Mouse (Mus musculus) myocyte (in vitro differentiated cells): ENCODE measurements around the gene Aff1. TPM values are rescaled to one million over a fixed set of nuclear protein-coding genes. Genes with fewer than 3 reads are reported as not detected.

Source experiments
- H3K27me3 ChIP-seq: one replicate; pipeline ENCODE4 v1.6.1; 2011; ENCODE audit not compliant: control insufficient read depth, insufficient read depth, insufficient read length
- H3K36me3 ChIP-seq: one replicate; pipeline ENCODE4 v1.6.1; 2011; ENCODE audit not compliant: control insufficient read depth, insufficient read depth
- H3K4me2 ChIP-seq: one replicate; pipeline ENCODE4 v1.6.1; 2011; ENCODE audit warnings: low read depth, control low read depth
- H3K4me3 ChIP-seq: one replicate; pipeline ENCODE4 v1.5.1; 2011; ENCODE audit warnings: mild to moderate bottlenecking, control low read depth, moderate library complexity
- H3K79me2 ChIP-seq: one replicate; pipeline ENCODE4 v1.6.1; 2011; ENCODE audit not compliant: control insufficient read depth, insufficient read depth
- H3ac ChIP-seq: one replicate; pipeline ENCODE4 v1.6.1; 2011; ENCODE audit not compliant: control insufficient read depth, insufficient read length
- CEBPB ChIP-seq: IDR thresholded peaks from 2 replicates; pipeline ENCODE4 v1.6.1; 2011; ENCODE audit warnings: mild to moderate bottlenecking, moderate library complexity; ENCODE audit not compliant: poor library complexity, insufficient read depth, severe bottlenecking
- E2F4 ChIP-seq: IDR thresholded peaks from one replicate; pipeline ENCODE4 v1.6.1; 2011; ENCODE audit warnings: mild to moderate bottlenecking, control low read depth, moderate library complexity; ENCODE audit not compliant: insufficient read depth
- MAX ChIP-seq: IDR thresholded peaks from one replicate; pipeline ENCODE4 v1.6.1; 2011; ENCODE audit warnings: low read depth, mild to moderate bottlenecking, control low read depth
- MYOD1 ChIP-seq, 3 experiments: IDR thresholded peaks; one replicate each; pipeline ENCODE4 v1.6.1; 2011; ENCODE audit warnings: control low read depth in 2 of 3, low read depth in 2 of 3, mild to moderate bottlenecking in 2 of 3, moderate library complexity in 1 of 3; ENCODE audit not compliant: insufficient read length in 2 of 3, control insufficient read depth in 1 of 3
- MYOG ChIP-seq, 3 experiments: IDR thresholded peaks; one replicate each; pipeline ENCODE4 v1.6.1; 2011; ENCODE audit warnings: control low read depth in 2 of 3, low read depth in 2 of 3, mild to moderate bottlenecking in 2 of 3; ENCODE audit not compliant: insufficient read length in 2 of 3, control insufficient read depth in 1 of 3, insufficient read depth in 1 of 3
- POLR2A ChIP-seq: IDR thresholded peaks from one replicate; pipeline ENCODE4 v1.6.1; 2011; ENCODE audit warnings: low read depth, mild to moderate bottlenecking, control low read depth, moderate library complexity; ENCODE audit not compliant: insufficient read length
- POLR2AphosphoS2 ChIP-seq: IDR thresholded peaks from one replicate; pipeline ENCODE4 v1.6.1; 2011; ENCODE audit warnings: low read depth, control low read depth; ENCODE audit not compliant: insufficient read length
- REST ChIP-seq: IDR thresholded peaks from one replicate; pipeline ENCODE4 v1.6.1; 2011; ENCODE audit warnings: mild to moderate bottlenecking, control low read depth, moderate library complexity; ENCODE audit not compliant: insufficient read depth, insufficient read length
- SRF ChIP-seq: IDR thresholded peaks from one replicate; pipeline ENCODE4 v1.6.1; 2011; ENCODE audit warnings: low read depth; ENCODE audit not compliant: control insufficient read depth, insufficient read length
- TCF12 ChIP-seq: IDR thresholded peaks from one replicate; pipeline ENCODE4 v1.6.1; 2011; ENCODE audit warnings: mild to moderate bottlenecking, control low read depth; ENCODE audit not compliant: poor library complexity, insufficient read depth, severe bottlenecking
- TCF3 ChIP-seq: IDR thresholded peaks from one replicate; pipeline ENCODE4 v1.6.1; 2011; ENCODE audit warnings: low read depth, control low read depth; ENCODE audit not compliant: insufficient read length
- USF1 ChIP-seq: IDR thresholded peaks from one replicate; pipeline ENCODE4 v1.6.1; 2011; ENCODE audit warnings: low read depth, mild to moderate bottlenecking, control low read depth, moderate library complexity
- polyA plus RNA-seq: library from polyadenylated mRNA; unstranded; fragments of >200 nt; fragmentation: generic; extraction: Trizol; gene quantifications from one replicate; pipeline ENCODE4 v1.2.1, GENCODE M21; 2012; ENCODE audit warnings: missing spikeins

Aff1 gene
- polyA plus RNA-seq, 1 experiment: 16.4 TPM

DNA sequence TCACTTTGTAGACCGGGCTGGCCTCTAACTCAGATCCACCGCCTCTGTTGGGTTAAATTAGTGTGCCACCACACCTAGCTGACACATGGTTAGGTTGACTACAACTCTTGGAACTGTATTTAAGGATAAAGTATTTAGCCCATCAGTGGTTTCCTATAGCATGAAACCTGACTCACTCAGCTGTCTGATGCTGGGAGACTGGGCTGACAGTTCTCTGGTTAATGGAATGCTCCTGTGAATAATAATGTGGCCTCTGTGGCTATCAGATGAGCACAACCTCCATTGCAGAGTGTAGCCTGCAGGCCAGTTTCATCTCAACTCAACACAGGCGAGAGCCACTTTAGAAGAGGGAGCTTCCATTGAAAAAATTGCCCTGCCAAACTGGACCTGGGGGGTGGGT lies 124.5 kb downstream of the Aff1 start:
- H3K79me2 ChIP-seq: no peaks in the 10 kb centered on the region
- H3K27me3 ChIP-seq: no peaks in the 10 kb centered on the region
- no peak overlapping the region for H3K4me2 ChIP-seq
- peaks cover 18% of the 10 kb centered on the region for H3K36me3 ChIP-seq
- H3ac ChIP-seq: no peak overlapping the region
- H3K4me3 ChIP-seq: no peak overlapping the region
- no peak for TF ChIP-seq MAX
- TF ChIP-seq REST: no peak
- no peak for TF ChIP-seq TCF3
- no peak for TF ChIP-seq MYOG (IDR thresholded peaks at IDR 0.05; ENCODE audit: control insufficient read depth in 1 of 3, insufficient read depth in 1 of 3, insufficient read length in 2 of 3, low read depth in 2 of 3)
- no peak for TF ChIP-seq E2F4
- no peak for TF ChIP-seq USF1
- TF ChIP-seq POLR2A: no peak
- no peak for TF ChIP-seq TCF12
- TF ChIP-seq SRF: no peak
- no peak for TF ChIP-seq CEBPB
- TF ChIP-seq POLR2AphosphoS2: no peak
- TF ChIP-seq MYOD1 (IDR thresholded peaks at IDR 0.05; ENCODE audit: control insufficient read depth in 1 of 3, insufficient read length in 2 of 3, low read depth in 2 of 3): no peak

DNA sequence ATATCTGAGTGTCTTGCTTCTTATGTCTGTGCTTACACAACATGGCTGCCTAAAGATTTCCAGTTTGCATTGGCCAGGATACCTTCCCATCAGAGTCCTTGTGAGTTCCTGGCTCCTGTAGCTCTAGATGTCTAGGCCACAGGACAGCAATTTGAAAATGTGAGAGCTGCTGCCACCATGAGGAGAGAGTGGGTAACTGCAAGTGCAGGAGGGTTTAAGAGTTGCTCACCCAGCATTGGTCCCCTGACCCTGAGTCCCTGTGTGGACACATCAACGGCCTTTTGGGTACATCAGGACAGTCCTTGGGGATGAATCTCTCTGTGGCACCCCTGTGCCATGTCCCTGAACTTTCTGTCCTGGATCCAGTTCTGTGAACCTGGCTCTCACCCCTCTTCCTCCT lies 125.6 kb downstream of the Aff1 start:
- TF ChIP-seq TCF12: no peak
- Histone ChIP-seq H3K79me2 (no peaks in the 10 kb centered on the region), H3K4me2 (no peak overlapping the region), H3K36me3 (peaks cover 18% of the 10 kb centered on the region), H3K4me3 (no peak overlapping the region), H3K27me3 (no peaks in the 10 kb centered on the region), H3ac (no peak overlapping the region)

DNA sequence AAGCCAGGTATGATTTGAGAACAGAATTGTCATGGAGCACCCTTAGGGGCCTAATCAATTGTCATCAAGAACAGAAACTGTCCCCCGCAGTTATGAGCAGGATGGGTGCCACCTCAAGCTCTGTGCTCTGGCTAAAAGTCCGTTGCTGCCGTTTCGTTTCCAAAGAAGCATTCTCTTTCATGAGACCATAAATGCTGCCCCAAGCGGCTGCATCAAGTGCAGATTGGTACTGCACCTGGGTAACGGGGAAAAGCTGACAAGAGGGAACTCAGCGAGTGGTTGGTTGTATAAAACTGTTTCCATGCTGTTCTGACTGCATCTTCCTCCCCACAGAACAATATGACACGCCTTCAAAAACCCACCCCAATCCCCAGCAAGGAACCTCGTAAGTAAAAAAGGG lies 126.4 kb downstream of the Aff1 start:
- Histone ChIP-seq H3ac (no peak overlapping the region), H3K4me2 (no peak overlapping the region), H3K79me2 (no peaks in the 10 kb centered on the region), H3K36me3 (peaks cover 18% of the 10 kb centered on the region), H3K27me3 (no peaks in the 10 kb centered on the region), H3K4me3 (no peak overlapping the region)
- TF ChIP-seq E2F4 (no peak), USF1 (no peak), MYOD1 (IDR thresholded peaks at IDR 0.05; ENCODE audit: control insufficient read depth in 1 of 3, insufficient read length in 2 of 3, low read depth in 2 of 3) (no peak), MYOG (IDR thresholded peaks at IDR 0.05; ENCODE audit: control insufficient read depth in 1 of 3, insufficient read depth in 1 of 3, insufficient read length in 2 of 3, low read depth in 2 of 3) (no peak), MAX (no peak), POLR2AphosphoS2 (no peak)

- Histone ChIP-seq H3K36me3 (peaks cover 20% of the 10 kb centered on the region), H3K79me2 (no peaks in the 10 kb centered on the region), H3K4me3 (no peak overlapping the region), H3ac (no peak overlapping the region), H3K4me2 (no peak overlapping the region), H3K27me3 (no peaks in the 10 kb centered on the region)
- TF ChIP-seq SRF: no peak
Measured at GRCm38 (mm10) chr5:103819674-103820073, 127.5 kb downstream of the Aff1 start.

GRCm38 (mm10) chr5:103821062-103821461 lies 128.9 kb downstream of the Aff1 start:
- TF ChIP-seq SRF (no peak), POLR2AphosphoS2 (no peak), POLR2A (no peak), TCF12 (no peak), MAX (no peak), REST (no peak), MYOD1 (IDR thresholded peaks at IDR 0.05; ENCODE audit: control insufficient read depth in 1 of 3, insufficient read length in 2 of 3, low read depth in 2 of 3) (no peak), MYOG (IDR thresholded peaks at IDR 0.05; ENCODE audit: control insufficient read depth in 1 of 3, insufficient read depth in 1 of 3, insufficient read length in 2 of 3, low read depth in 2 of 3) (no peak), CEBPB (no peak), E2F4 (no peak), TCF3 (no peak), USF1 (no peak)
- Histone ChIP-seq H3K4me3 (no peak overlapping the region), H3K79me2 (no peaks in the 10 kb centered on the region), H3ac (no peak overlapping the region), H3K4me2 (no peak overlapping the region), H3K27me3 (no peaks in the 10 kb centered on the region), H3K36me3 (peaks cover 22% of the 10 kb centered on the region)
